Mouse (Mus musculus) thymus, adult 2 months (tissue): ENCODE results near the gene Stk16.

ENCODE experiments used
- CTCF ChIP-seq: fragments of 200-500 bp; IDR thresholded peaks from 2 replicates; pipeline ENCODE4 v1.5.1; 2012; ENCODE audit warnings: mild to moderate bottlenecking, control low read depth, low read length, moderate library complexity, borderline replicate concordance; ENCODE audit not compliant: control insufficient read depth, poor library complexity, insufficient read depth; ENCODE audit errors: extremely low read depth
- POLR2A ChIP-seq: fragments of 200-500 bp; IDR thresholded peaks from 2 replicates; pipeline ENCODE4 v1.6.1; 2012; ENCODE audit warnings: mild to moderate bottlenecking, low read length, control low read depth, moderate library complexity; ENCODE audit not compliant: control insufficient read depth, poor library complexity, insufficient read depth; ENCODE audit errors: extremely low read depth

- TF ChIP-seq CTCF: no peak
- no peak for TF ChIP-seq POLR2A
Observed at GRCm38 (mm10) chr1:75252308-75252707, 41.7 kb downstream of the Stk16 start.
